Mouse (Mus musculus): ENCODE measurements at regions not wholly inside any gene's neighbourhood (a gene's known extent, or its start where the extent isn't known, plus 50 kb on each side); places are given as distances from the start of the nearest gene placed in this dataset.

DNA sequence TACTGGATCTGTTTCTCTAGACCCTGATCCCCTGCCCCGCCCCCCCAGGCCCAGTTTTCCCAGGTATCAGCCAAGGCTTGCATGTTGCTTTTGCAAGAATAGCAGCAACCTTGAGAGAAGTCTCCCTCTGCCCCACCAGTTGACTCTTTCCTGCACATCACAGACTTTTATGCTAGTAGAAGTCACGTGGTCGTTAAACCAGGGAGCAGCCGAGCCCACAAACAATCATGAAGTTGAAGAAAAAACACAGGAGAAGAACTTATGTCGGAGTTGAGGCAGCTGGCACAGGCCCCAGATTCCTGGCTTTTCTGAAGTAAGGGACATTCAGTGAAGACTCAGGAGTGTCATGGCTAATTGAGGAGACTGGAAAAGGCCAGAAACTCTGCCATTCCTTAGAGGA lies 158.9 kb upstream of the Hmga2 start:
- no peak overlapping the region for H3K27ac ChIP-seq (ENCODE audit: insufficient read depth, low read depth)
- no peak overlapping the region for H3K4me3 ChIP-seq (replicated peaks in 1 of 3; ENCODE audit: low read depth in 2 of 3, low read length in 2 of 3, poor library complexity in 1 of 3)
- H3K36me3 ChIP-seq (replicated peaks in 1 of 2; ENCODE audit: control insufficient read depth in 1 of 2, insufficient read depth in 1 of 2, low read length in 1 of 2) = no peaks in the 10 kb centered on the region
- no peak for TF ChIP-seq KAT2A (IDR thresholded peaks at IDR 0.05; ENCODE audit: insufficient replicate concordance, low read length)
- no peak for TF ChIP-seq ELF1 (IDR thresholded peaks at IDR 0.05; ENCODE audit: low read depth, low read length)
- no peak for TF ChIP-seq RCOR1 (conservative IDR thresholded peaks at IDR 0.05; ENCODE audit: low read depth, low read length)
- TF ChIP-seq ZC3H11A (IDR thresholded peaks at IDR 0.05; ENCODE audit: low read depth, low read length) = no peak
- TF ChIP-seq EP300 (IDR thresholded peaks at IDR 0.05; ENCODE audit: low read length) = no peak
- TF ChIP-seq TCF12 (IDR thresholded peaks at IDR 0.05; ENCODE audit: low read depth, low read length) = no peak
- no peak for TF ChIP-seq MAZ (IDR thresholded peaks at IDR 0.05; ENCODE audit: low read depth, low read length)
- no peak for TF ChIP-seq BHLHE40 (IDR thresholded peaks at IDR 0.05; ENCODE audit: low read depth, low read length)
- H3K9ac ChIP-seq (ENCODE audit: insufficient read depth, low read depth) = no peak overlapping the region
- no peaks in the 10 kb centered on the region for H3K4me1 ChIP-seq (ENCODE audit: control insufficient read depth in 1 of 2, insufficient read depth in 2 of 2)
- H3K9me3 ChIP-seq (replicated peaks; ENCODE audit: low read length) = peaks cover 70% of the 10 kb centered on the region
- H3K4me2 ChIP-seq (ENCODE audit: insufficient read depth, low read depth, poor library complexity, severe bottlenecking) = no peak overlapping the region
- no peaks in the 10 kb centered on the region for H3K79me2 ChIP-seq (replicated peaks; ENCODE audit: control insufficient read depth, extremely low read depth, insufficient read depth, poor library complexity, severe bottlenecking)
- in situ Hi-C loops (cut with MboI; ENCODE audit: low pct_ligation_motif_present, low pct_unique_long_range_greater_than_20kb, low sequenced_read_pairs) = no loop called here
- dilution Hi-C loops (cut with MboI; ENCODE audit: extremely low pct_ligation_motif_present, extremely low pct_unique_long_range_greater_than_20kb, low sequenced_read_pairs) = no loop called here
- no peaks in the 10 kb centered on the region for H3K27me3 ChIP-seq (replicated peaks)
- DNase-seq (ENCODE audit: extremely low read depth) = no peak

DNA sequence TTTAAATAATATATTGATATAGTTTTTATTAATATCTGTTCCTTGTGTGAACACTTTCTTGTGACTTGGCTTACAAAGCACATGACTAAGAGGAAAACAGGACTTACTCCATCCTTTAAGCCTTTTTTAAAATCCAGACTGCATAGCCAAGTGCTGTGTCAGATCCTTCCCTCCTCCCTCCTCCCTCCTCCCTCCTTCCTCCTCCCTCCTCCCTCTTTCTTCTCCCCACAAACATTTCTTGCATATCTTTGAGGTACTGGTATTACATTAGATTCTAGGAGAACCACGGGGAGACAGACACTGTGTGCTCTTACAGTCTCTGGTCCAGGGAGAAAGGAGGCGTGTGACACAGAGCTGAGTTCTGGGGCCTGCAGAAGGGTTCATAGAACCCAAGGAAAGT lies 155.8 kb upstream of the Hmga2 start:
- Histone ChIP-seq H3K4me3 (replicated peaks in 1 of 3; ENCODE audit: low read depth in 2 of 3, low read length in 2 of 3, poor library complexity in 1 of 3) (no peak overlapping the region), H3K9ac (ENCODE audit: insufficient read depth, low read depth) (no peak overlapping the region), H3K9me3 (replicated peaks; ENCODE audit: low read length) (peaks cover 81% of the 10 kb centered on the region), H3K4me1 (ENCODE audit: control insufficient read depth in 1 of 2, insufficient read depth in 2 of 2) (no peaks in the 10 kb centered on the region), H3K79me2 (replicated peaks; ENCODE audit: control insufficient read depth, extremely low read depth, insufficient read depth, poor library complexity, severe bottlenecking) (no peaks in the 10 kb centered on the region), H3K36me3 (replicated peaks in 1 of 2; ENCODE audit: control insufficient read depth in 1 of 2, insufficient read depth in 1 of 2, low read length in 1 of 2) (no peaks in the 10 kb centered on the region), H3K27ac (ENCODE audit: insufficient read depth, low read depth) (no peak overlapping the region), H3K27me3 (replicated peaks) (no peaks in the 10 kb centered on the region), H3K4me2 (ENCODE audit: insufficient read depth, low read depth, poor library complexity, severe bottlenecking) (no peak overlapping the region)
- TF ChIP-seq ZNF384 (IDR thresholded peaks at IDR 0.05; ENCODE audit: low read depth, low read length) = no peak
- no peak for TF ChIP-seq ZC3H11A (IDR thresholded peaks at IDR 0.05; ENCODE audit: low read depth, low read length)
- TF ChIP-seq MAX (IDR thresholded peaks at IDR 0.05; ENCODE audit: low read length) = no peak
- TF ChIP-seq RCOR1 (conservative IDR thresholded peaks at IDR 0.05; ENCODE audit: low read depth, low read length) = no peak
- TF ChIP-seq USF1 (IDR thresholded peaks at IDR 0.05; ENCODE audit: low read depth, low read length) = no peak
- no peak for TF ChIP-seq KAT2A (IDR thresholded peaks at IDR 0.05; ENCODE audit: insufficient replicate concordance, low read length)
- TF ChIP-seq ZMIZ1 (IDR thresholded peaks at IDR 0.05; ENCODE audit: low read depth, low read length) = no peak
- no peak for TF ChIP-seq BHLHE40 (IDR thresholded peaks at IDR 0.05; ENCODE audit: low read depth, low read length)
- TF ChIP-seq NRF1 (IDR thresholded peaks at IDR 0.05; ENCODE audit: low read depth, low read length) = no peak
- TF ChIP-seq HCFC1 (IDR thresholded peaks at IDR 0.05; ENCODE audit: low read depth, low read length) = no peak
- TF ChIP-seq TCF12 (IDR thresholded peaks at IDR 0.05; ENCODE audit: low read depth, low read length) = no peak
- TF ChIP-seq EP300 (IDR thresholded peaks at IDR 0.05; ENCODE audit: low read length) = no peak
- no peak for TF ChIP-seq MAZ (IDR thresholded peaks at IDR 0.05; ENCODE audit: low read depth, low read length)
- no peak for TF ChIP-seq ELF1 (IDR thresholded peaks at IDR 0.05; ENCODE audit: low read depth, low read length)
- no peak for TF ChIP-seq MAFK (IDR thresholded peaks at IDR 0.05; ENCODE audit: insufficient replicate concordance, low read length)
- no peak for TF ChIP-seq E2F4 (IDR thresholded peaks at IDR 0.05; ENCODE audit: insufficient replicate concordance, low read depth, low read length)
- no peak for TF ChIP-seq IRF4 (IDR thresholded peaks at IDR 0.05; ENCODE audit: low read depth, low read length)
- no peak for TF ChIP-seq MYC (IDR thresholded peaks at IDR 0.05; ENCODE audit: low read depth, low read length)
- dilution Hi-C loops (cut with MboI; ENCODE audit: extremely low pct_ligation_motif_present, extremely low pct_unique_long_range_greater_than_20kb, low sequenced_read_pairs) (no loop called here), in situ Hi-C loops (cut with MboI; ENCODE audit: low pct_ligation_motif_present, low pct_unique_long_range_greater_than_20kb, low sequenced_read_pairs) (no loop called here)
- no peak for DNase-seq (ENCODE audit: extremely low read depth)

Data from CH12.LX (cell line).